Comparison of ENCODE assay signal across 8 mouse cellular contexts in the genomic region with DNA sequence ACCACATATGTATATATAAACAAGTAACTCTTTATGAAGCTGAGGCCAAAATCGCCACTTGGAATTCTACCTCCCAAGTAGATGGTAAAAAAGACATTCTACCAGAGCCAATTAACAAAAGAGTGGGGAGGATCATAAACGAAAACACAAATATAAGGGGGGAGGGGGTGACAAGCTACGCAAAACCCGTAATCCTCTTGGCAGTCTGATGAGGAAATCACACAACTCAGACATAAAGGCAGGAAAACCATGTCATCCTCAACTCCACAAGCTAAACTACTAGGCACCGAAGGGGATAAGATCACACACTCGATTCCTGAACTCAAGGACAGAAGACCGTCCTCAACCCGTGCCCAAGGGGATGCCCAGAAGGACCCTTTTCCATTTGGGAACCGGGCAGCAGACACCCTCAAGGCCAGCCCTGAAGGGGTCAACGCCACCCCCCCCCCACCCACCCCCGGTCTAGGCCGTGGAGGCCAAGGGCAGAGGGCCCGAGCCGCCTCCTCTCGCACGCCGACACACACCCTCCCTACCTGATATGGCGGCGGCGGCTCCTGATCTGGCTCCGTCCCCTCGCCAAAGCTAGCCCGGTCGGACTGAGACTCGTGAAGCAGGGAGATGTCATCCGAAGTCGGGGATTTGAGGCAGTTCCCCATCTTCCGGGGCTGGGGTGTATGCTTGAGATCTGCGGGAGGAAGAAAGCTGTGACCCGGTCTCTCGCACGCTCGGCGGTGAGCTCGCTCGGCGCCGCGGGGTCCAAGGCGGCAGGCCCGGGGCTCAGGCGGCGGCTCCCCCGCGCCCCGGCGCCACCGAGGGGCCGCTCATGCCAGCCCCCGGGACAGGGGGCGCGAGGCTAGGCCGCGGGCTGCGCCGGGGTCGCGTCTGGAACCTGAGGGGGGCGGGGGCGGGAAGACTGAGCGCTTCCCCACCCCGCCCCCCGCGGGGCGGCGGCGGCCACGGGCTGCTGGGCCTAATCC. TPM values are rescaled to one million over a fixed set of nuclear protein-coding genes. Genes with fewer than 3 reads are reported as not detected.
A peak's percentile ranks its signal among the peaks of the same experiment; 100 is the strongest.
DNase-seq lines count a peak whose midpoint lies in the region; ATAC-seq and TF ChIP-seq lines count a peak whose summit lies in the region.

No protein-coding gene starts in this region.

- no peak for TF ChIP-seq CTCF in C2C12 (IDR thresholded peaks at IDR 0.05; ENCODE audit: control insufficient read depth, insufficient read depth, insufficient read length)

- under 1% methylated on average over 68 of the region's 68 CpGs for WGBS in embryonic facial prominence, embryonic 15.5 days
- under 1% methylated on average over 52 of the region's 68 CpGs for WGBS in heart, embryonic 11.5 days (ENCODE audit: insufficient replicate concordance)
- WGBS in kidney, embryonic 15.5 days, result under 1% methylated on average over 59 of the region's 68 CpGs
- WGBS in liver, embryonic 13.5 days (ENCODE audit: insufficient replicate concordance), result 1% methylated on average over 42 of the region's 68 CpGs

- H3K79me2 ChIP-seq in C2C12 (ENCODE audit: control insufficient read depth, insufficient read depth), result peaks cover 54% of the 10 kb centered on the region

- H3K9me3 ChIP-seq in embryonic facial prominence, embryonic 15.5 days (replicated peaks), result no peaks in the 10 kb centered on the region
- no peaks in the 10 kb centered on the region for H3K9me3 ChIP-seq in heart, embryonic 11.5 days (replicated peaks; ENCODE audit: control insufficient read depth, low read length)
- no peaks in the 10 kb centered on the region for H3K9me3 ChIP-seq in kidney, embryonic 15.5 days (replicated peaks)
- H3K9me3 ChIP-seq in liver, embryonic 13.5 days (replicated peaks), result no peaks in the 10 kb centered on the region

- DNase-seq in adrenal gland, postnatal 36 days, result peak; percentile 66 to 69
- peak; percentile 53 for DNase-seq in liver, embryonic 13.5 days
- peak; percentile 82 for DNase-seq in neural tube, embryonic 10.5 days (ENCODE audit: extremely low spot score, low spot score)
- peak; percentile 73 for DNase-seq in testis, postnatal 10 days (ENCODE audit: low spot score)

- H3K4me2 ChIP-seq in embryonic facial prominence, embryonic 15.5 days (replicated peaks), result peak overlapping the region; percentile 63
- H3K4me2 ChIP-seq in heart, embryonic 11.5 days, result peak overlapping the region; percentile 69
- peak overlapping the region; percentile 76 for H3K4me2 ChIP-seq in kidney, embryonic 15.5 days
- peak overlapping the region; percentile 70 for H3K4me2 ChIP-seq in liver, embryonic 13.5 days

- peaks cover 6% of the 10 kb centered on the region for H3K36me3 ChIP-seq in C2C12 (ENCODE audit: control insufficient read depth, insufficient read depth)
- H3K36me3 ChIP-seq in embryonic facial prominence, embryonic 15.5 days, result peaks cover 6% of the 10 kb centered on the region; the same call in 1 of the 2 replicates
- H3K36me3 ChIP-seq in heart, embryonic 11.5 days (ENCODE audit: control insufficient read depth, insufficient read depth, low read length), result 0 out of 2 replicates have a peak, but pooled peaks cover 4% of the 10 kb centered on the region
- 0 out of 2 replicates have a peak, but pooled peaks cover 6% of the 10 kb centered on the region for H3K36me3 ChIP-seq in kidney, embryonic 15.5 days
- H3K36me3 ChIP-seq in liver, embryonic 13.5 days, result peaks cover 14% of the 10 kb centered on the region

- peak overlapping the region; percentile 75 for H3K4me3 ChIP-seq in C2C12 (ENCODE audit: insufficient read depth, poor library complexity, severe bottlenecking)
- H3K4me3 ChIP-seq in embryonic facial prominence, embryonic 15.5 days (replicated peaks), result peak overlapping the region; percentile 88
- H3K4me3 ChIP-seq in heart, embryonic 11.5 days (ENCODE audit: low read depth, low read length), result peak overlapping the region; percentile 86
- H3K4me3 ChIP-seq in kidney, embryonic 15.5 days (replicated peaks), result peak overlapping the region; percentile 91
- H3K4me3 ChIP-seq in liver, embryonic 13.5 days (replicated peaks), result peak overlapping the region; percentile 96

- H3K9ac ChIP-seq in embryonic facial prominence, embryonic 15.5 days, result peak overlapping the region; percentile 93
- peak overlapping the region; percentile 98 for H3K9ac ChIP-seq in heart, embryonic 11.5 days (ENCODE audit: low read depth, low read length)
- H3K9ac ChIP-seq in kidney, embryonic 15.5 days, result peak overlapping the region; percentile 97
- peak overlapping the region; percentile 100 for H3K9ac ChIP-seq in liver, embryonic 13.5 days

- no peaks in the 10 kb centered on the region for H3K27me3 ChIP-seq in C2C12 (ENCODE audit: control insufficient read depth, insufficient read depth, insufficient read length)
- no peaks in the 10 kb centered on the region for H3K27me3 ChIP-seq in embryonic facial prominence, embryonic 15.5 days
- H3K27me3 ChIP-seq in heart, embryonic 11.5 days (ENCODE audit: control insufficient read depth, insufficient read depth, low read length), result no peaks in the 10 kb centered on the region
- H3K27me3 ChIP-seq in kidney, embryonic 15.5 days, result no peaks in the 10 kb centered on the region
- H3K27me3 ChIP-seq in liver, embryonic 13.5 days, result peaks cover 7% of the 10 kb centered on the region

- H3K4me1 ChIP-seq in embryonic facial prominence, embryonic 15.5 days, result peaks cover 6% of the 10 kb centered on the region
- peaks cover 5% of the 10 kb centered on the region; the same call in 1 of the 2 replicates for H3K4me1 ChIP-seq in heart, embryonic 11.5 days (ENCODE audit: control insufficient read depth, insufficient read depth, low read length)
- H3K4me1 ChIP-seq in kidney, embryonic 15.5 days, result peaks cover 12% of the 10 kb centered on the region
- peaks cover 45% of the 10 kb centered on the region for H3K4me1 ChIP-seq in liver, embryonic 13.5 days (replicated peaks)

- H3K27ac ChIP-seq in embryonic facial prominence, embryonic 15.5 days (replicated peaks), result peak overlapping the region; percentile 90
- peak overlapping the region; percentile 94 for H3K27ac ChIP-seq in heart, embryonic 11.5 days (ENCODE audit: low read depth, low read length)
- peak overlapping the region; percentile 96 for H3K27ac ChIP-seq in kidney, embryonic 15.5 days
- peak overlapping the region; percentile 96 for H3K27ac ChIP-seq in liver, embryonic 13.5 days

- peak; percentile 61 for ATAC-seq in embryonic facial prominence, embryonic 15.5 days (ENCODE audit: insufficient number of reproducible peaks, low FRiP score, low TSS enrichment, low read depth)
- peak; percentile 81 for ATAC-seq in heart, embryonic 11.5 days (replicated peaks; ENCODE audit: insufficient number of reproducible peaks, low FRiP score, low TSS enrichment)
- ATAC-seq in kidney, embryonic 15.5 days (replicated peaks; ENCODE audit: low FRiP score), result peak; percentile 79
- ATAC-seq in liver, embryonic 13.5 days (ENCODE audit: low read depth), result peak; percentile 78

- H3ac ChIP-seq in C2C12 (ENCODE audit: control insufficient read depth, insufficient read length, low read depth), result peak overlapping the region; percentile 83

- peaks cover 46% of the 10 kb centered on the region for H3K79me3 ChIP-seq in C2C12 (ENCODE audit: low read depth)

TF ChIP-seq in C2C12, 6 proteins besides CTCF, POLR2A, EP300 and RAD21:
- TF ChIP-seq CEBPB (IDR thresholded peaks at IDR 0.05; ENCODE audit: low read depth), result no peak
- no peak for TF ChIP-seq MYOD1 (IDR thresholded peaks at IDR 0.05; ENCODE audit: control insufficient read depth, insufficient read length, low read depth)
- no peak for TF ChIP-seq FOSL1 (IDR thresholded peaks at IDR 0.05; ENCODE audit: insufficient read depth, low read length, poor library complexity, severe bottlenecking)
- TF ChIP-seq MYOG (IDR thresholded peaks at IDR 0.05; ENCODE audit: control insufficient read depth, extremely low read depth, insufficient read length), result no peak
- no peak for TF ChIP-seq USF1 (IDR thresholded peaks at IDR 0.05; ENCODE audit: low read depth)
- TF ChIP-seq MAX (IDR thresholded peaks at IDR 0.05), result no peak

RNA-seq across cellular contexts. Expression of gene Rnf11, which starts 8.7 kb away (rescaled TPM):
- 26.9 TPM for polyA plus RNA-seq in C2C12 (2012; fragmentation: generic; extraction: Trizol)
- total RNA-seq in adrenal gland, postnatal 36 days (2021), result 100 to 1,000 TPM; 182 to 206 TPM
- 53.5 and 54.0 TPM in 2 replicates for polyA plus RNA-seq in embryonic facial prominence, embryonic 15.5 days (2015; fragmentation: Nextera tagmentation; extraction: Ambion mirVana)
- polyA plus RNA-seq in heart, embryonic 11.5 days (2014; fragmentation: Nextera tagmentation; extraction: Ambion mirVana), result 47.1 and 47.8 TPM in 2 replicates
- polyA plus RNA-seq in kidney, embryonic 15.5 days (2015; fragmentation: Nextera tagmentation; extraction: Ambion mirVana), result 31.9 and 36.8 TPM in 2 replicates
- polyA plus RNA-seq in liver, embryonic 13.5 days (2015; fragmentation: Nextera tagmentation; extraction: Ambion mirVana), result 30.5 and 31.1 TPM in 2 replicates

RNA-seq across cellular contexts. Expression of gene 4930522H14Rik, which starts 55.2 kb away (rescaled TPM):
- polyA plus RNA-seq in C2C12 (2012; fragmentation: generic; extraction: Trizol), result not detected
- total RNA-seq in adrenal gland, postnatal 36 days (2021), result not detected
- not detected in 2 replicates for polyA plus RNA-seq in embryonic facial prominence, embryonic 15.5 days (2015; fragmentation: Nextera tagmentation; extraction: Ambion mirVana)
- polyA plus RNA-seq in heart, embryonic 11.5 days (2014; fragmentation: Nextera tagmentation; extraction: Ambion mirVana), result not detected in 2 replicates
- not detected in 2 replicates for polyA plus RNA-seq in kidney, embryonic 15.5 days (2015; fragmentation: Nextera tagmentation; extraction: Ambion mirVana)
- not detected in 2 replicates for polyA plus RNA-seq in liver, embryonic 13.5 days (2015; fragmentation: Nextera tagmentation; extraction: Ambion mirVana)

Comparison
In these comparisons a context has a peak if more than half of its experiments do, and no peak if none do; other contexts are left out.
1. Peak in every context shown above with its lines: DNase-seq, ATAC-seq, H3K4me3 ChIP-seq and H3K27ac ChIP-seq.